Mouse (Mus musculus) heart, adult 9 months (tissue): Measurements from ENCODE around the gene I0C0044D17Rik.

Experiments used
- DNase-seq, 2 experiments: peaks; one replicate each; pipeline ENCODE4 v3.0.0; 2022; ENCODE audit warnings: low spot score in 2 of 2

I0C0044D17Rik gene

DNA sequence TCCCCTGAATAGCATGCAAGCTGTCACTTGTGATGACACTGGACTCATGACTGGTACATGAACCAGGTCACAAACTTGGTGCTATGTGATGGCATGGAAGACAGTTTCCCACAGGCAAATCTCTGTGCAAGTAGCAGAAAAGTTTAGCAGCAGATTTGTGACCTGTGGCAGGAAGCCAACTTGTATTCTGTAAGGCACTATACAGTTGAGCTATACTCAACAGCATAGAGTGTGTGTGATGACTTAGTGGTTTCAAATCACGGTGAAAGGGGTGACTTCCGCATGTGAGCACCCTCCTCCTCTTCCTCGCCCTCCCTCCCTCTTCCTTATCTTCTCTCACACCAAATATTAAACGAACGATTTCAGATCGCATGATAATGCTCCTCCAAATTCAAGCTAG, 46.2 kb downstream of the I0C0044D17Rik start:
- no peak for DNase-seq

DNA sequence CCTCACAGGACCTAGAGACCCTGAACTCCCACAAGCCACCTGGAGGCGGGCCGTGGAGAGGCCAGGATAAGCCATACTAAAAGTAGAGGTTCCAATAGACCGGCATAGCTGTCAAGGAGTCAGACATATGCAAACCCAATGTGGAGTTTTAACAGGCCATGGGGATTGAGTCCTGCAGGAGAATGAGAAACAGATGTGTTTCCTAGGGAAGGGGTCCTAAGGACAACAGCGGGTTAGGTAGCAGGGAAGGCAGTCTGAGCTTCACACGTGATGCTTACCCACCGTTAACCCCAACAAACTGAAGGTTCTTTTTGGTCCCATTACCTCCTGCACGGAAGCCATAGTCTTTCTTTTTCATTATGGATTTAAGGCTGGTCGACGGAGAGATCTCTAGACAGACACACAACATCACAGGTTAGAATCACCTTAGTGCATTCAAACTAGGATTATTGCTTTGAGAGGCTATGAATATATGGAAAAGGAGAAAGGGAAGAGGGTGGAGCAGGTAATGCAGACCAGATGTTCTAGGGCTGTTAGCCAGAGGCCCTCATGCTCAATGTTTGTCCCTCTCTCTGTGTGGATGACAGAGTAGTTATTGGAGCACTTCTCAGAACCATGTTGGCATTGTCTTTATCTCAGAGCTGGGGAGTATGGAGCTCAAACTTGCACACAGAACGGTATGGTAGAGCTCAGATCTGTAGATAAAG, 46.8 kb downstream of the I0C0044D17Rik start:
- DNase-seq: no peak

DNA sequence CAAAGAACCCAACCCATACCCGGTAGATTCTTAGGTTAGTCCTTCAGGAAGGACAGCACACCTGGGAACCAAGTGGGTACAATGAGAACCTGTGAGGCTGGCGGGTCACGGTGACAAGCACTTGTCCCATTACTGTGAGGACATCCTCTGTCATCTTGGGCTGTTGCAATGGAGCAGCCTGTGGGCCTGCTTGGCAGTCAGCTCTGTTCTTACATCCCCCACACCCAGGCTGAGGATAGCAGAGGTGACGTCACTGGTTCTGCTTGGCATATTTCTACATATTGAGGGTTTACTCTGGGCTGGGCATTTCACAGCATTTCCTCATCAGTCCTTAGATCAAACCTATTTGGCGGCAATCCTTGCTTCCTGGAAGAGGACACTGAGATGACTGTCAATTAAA, 49.9 kb downstream of the I0C0044D17Rik start:
- no peak for DNase-seq
